Mouse (Mus musculus): ENCODE measurements around the gene Supt3.

The Supt3 gene

DNA sequence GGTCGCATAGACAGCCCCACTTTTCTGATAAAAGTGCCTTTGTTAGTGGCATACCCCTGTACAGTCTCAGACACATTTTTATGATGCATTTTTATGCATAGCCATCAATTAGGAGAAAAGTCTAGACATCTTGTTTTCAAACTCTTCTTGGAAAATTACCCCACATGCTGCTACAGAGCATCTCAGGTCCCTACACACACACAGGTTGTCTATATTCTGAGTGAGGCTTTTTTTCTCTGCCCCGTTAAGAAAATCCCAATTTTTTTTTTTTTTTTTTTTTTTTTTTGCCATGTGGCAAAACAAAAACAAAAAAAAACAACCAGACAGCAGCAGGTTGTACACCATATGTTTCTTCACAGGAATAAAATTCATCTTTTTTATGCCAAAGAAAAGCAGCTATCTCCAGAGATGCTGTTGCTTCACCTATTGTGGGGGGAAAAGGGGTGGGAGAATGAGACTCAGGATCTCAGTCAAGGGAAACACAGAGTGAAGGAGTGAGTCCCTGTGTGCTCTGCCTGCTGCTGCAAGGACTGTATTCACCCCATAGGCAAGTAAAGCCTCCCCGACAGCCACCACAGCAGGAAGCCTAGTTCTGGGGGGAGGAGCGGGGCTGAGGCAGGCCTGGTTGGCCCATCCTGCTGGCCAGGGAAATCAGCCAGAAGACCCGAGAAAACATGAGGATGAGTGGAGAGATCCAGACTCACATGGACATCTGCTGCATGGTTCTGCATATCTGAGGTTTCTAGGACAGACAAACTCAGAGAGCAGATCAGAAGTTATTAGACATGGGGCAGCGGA lies 281.8 kb downstream of the Supt3 start:
- no peak for DNase-seq

DNA sequence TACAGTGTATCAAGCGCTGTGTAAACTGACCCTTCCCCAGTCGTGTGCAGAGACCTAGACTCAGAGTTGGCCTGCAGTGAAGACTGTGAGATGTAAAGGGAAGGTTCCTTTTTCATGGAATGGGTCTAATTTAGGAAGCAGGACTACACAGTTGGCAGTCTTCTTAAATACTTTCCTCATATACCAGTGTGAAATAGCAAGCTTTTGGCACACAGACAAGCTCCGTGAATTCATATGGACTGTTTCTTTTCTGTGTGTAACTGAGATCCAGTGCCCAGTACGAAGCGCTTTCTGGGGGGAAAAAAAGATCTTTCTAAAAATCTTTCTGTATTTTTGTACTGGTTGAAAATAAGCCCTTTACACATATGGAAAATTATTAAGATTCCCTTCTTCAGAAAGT lies 286.8 kb downstream of the Supt3 start:
- DNase-seq, result peak; percentile 21

DNA sequence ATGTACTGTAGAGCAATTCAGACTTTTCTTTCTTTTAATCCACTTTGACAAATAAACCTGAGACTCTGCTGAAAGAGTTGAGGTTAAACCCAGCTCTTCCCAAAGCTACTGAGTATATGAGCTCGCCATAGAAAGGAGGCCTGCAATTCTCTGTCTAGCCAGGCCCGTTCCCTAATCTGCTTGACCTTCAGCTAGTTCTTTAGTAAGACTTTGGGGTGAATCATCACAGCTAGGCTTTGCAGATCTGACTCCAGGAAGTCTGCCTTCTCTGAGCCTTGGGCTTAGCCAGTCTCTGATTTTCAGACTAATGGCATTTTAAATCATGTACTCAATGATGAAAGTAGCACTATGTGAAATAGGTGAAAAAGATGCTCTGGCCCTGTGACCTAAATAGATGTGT lies 288.5 kb downstream of the Supt3 start:
- no peak for DNase-seq

DNA sequence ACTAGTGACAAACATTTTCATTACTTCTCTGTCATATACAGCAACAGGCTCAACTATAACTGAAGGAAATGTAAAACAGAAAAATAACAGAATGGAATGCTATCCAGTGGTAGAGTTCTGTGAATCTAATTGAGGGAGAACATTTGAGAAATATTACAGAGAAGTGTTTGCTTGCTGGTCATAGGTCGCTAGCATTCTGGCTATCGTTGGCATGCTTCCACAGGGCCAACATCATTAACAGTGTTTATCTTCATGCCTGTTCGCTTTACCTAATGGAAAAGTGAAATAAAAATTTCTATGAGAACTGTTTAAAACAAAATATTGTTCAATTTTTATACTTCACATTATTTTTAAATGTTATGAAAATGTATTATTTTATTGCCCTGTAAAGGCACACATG lies 290.5 kb downstream of the Supt3 start:
- DNase-seq, result no peak

GRCm38 (mm10) chr17:45068321-45068720 lies 291.4 kb downstream of the Supt3 start:
- DNase-seq, result no peak

- DNase-seq, result no peak
Observed at GRCm38 (mm10) chr17:45072495-45073347, 295.8 kb downstream of the Supt3 start.

DNA sequence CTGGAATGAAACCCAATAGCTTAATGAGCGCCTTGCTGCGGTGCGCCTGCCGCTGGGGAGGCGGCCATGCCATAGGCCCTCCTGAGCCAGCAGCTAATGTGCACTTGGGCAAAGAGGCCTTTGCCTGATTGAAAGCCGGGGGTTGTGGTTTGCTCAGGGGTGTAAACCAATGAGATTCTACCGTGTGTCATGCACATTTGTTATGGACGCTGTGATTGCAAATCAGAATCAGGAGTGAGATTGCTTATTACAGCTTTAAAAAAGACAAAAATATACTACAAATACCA lies 296.3 kb downstream of the Supt3 start:
- DNase-seq, result no peak

DNA sequence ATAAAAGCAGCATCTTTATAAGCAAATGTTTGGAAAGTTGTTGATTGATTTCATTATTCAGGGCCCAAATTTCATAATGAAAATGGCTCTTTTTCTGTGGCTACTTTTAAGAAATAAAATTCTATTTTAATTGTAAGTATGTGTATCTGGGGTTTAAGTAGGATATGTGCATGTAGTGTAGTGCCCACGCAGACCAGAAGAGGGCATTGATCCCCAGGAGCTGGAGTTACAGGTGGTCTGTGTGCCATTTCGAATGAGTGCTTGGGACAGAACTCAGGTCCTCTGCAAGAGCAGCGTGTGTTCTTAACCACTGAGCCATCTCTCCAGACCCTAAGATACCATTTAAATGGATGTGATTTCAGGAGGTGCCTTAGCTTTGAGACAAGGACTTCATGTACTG lies 296.8 kb downstream of the Supt3 start:
- DNase-seq, result no peak

DNA sequence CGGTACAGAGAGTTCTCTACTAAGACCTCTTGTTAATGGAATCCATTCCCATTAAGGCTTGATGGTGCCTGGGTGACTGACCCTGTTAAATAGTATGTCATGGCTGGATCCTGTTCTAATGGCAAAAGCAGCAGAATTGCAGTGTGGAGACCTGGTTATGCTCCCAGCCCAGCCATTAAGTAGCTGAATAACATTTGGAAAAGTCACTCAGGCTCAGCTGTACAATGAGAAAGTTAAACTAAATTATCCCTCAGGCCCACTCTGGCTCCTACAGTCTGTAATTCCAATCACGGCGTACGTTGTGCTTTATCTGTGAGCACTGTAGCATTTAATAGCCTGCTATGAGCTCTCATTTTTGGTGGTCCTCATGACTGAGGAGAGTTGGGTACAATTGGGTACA lies 300.0 kb downstream of the Supt3 start:
- DNase-seq, result no peak

DNA sequence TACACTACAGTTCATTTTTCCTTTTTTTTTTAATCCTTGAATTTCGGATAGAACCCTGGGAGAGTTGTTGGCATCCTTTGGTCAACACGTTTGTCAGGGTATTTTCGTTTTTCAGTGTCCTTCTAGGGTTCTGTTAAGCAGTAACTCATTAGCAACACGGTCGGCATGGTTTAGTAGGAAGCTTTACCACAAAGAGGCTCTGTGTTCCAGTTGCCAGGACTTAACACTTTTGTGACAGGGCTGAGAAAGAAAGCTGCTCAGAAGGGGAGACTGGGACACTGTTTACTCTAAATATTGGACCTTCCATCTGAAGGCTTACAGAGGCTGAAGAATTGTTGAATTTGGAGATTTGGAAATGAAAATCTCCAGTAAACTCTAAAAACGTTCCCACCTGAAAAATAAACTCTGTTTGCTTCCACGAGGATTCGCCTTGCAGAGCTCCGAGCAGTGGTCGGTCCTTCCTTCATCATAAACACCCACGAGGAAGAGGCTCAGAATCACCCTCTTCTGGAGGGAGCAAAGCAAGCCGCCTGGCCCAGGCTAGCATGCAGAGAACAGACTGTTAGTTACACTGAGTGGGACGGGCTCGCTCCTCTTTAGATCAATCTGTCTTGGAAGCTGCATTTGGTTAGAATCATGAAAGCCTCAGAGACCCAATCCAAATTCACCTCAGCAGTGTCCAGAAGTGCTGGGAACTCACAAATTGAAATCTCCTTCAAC lies 301.1 kb downstream of the Supt3 start:
- DNase-seq, result no peak

DNA sequence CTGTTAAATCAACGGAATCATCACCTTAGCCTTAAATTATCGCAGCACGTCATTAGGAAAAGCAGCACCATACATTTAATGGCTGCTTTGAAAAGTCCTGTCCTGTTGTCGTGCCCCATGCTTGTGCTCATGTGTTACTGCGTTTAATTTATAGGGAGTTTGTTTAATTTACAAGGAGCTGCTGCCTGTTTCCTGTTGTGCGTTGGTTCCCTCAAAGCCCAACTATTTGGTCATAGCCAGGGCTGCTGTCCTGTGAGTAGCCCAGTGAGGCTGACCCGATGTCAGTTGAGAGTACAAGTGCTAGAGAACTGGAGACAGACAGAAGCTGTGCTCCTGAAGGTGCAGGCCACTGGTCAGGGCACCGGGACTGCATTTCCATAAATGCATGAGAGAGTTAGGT lies 304.6 kb downstream of the Supt3 start:
- DNase-seq, result no peak

GRCm38 (mm10) chr17:45081955-45082475 lies 305.1 kb downstream of the Supt3 start:
- DNase-seq, result no peak

- DNase-seq, result no peak
Observed at GRCm38 (mm10) chr17:45086361-45086760, 309.4 kb downstream of the Supt3 start.

- DNase-seq, result no peak
Observed at GRCm38 (mm10) chr17:45087022-45087421, 310.1 kb downstream of the Supt3 start.

DNA sequence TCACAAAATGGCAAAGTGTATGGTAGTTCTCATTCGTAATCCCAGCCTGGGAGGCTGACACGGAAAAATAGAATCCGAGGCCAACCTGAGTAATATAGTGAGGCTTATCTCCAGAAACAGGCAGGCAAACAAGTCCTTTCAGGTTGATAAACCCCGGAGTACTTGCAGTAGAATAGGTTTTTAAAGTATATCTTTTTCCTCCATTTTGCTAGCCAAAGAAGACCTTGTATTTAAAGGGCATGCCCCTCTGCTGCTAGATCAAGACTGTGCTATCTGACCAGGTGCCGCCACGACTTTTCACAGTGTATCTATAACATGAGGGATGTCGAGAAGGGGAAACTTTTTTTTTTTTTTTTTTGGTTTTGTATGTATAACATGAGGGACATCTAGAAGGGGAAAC lies 324.1 kb downstream of the Supt3 start:
- no peak for DNase-seq

DNA sequence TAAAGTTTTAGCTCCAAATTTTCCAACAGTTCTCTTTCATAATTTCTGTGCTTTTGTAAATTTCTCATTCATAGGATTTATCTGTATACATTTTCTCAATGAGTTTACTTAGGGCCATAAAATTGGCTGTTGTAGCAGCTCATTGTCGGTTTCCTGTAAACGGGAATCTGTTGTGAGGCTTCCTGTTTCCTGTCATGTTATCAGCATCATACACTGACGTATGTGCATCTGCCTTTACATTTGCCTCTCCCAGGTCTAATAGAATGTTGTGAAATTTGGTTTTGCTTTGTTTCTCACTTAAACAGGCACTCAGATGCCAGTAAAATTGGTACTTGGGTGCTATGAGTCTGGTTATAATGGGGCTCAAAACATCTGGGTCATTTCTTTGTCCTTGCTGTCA lies 338.4 kb downstream of the Supt3 start:
- DNase-seq, result no peak

DNA sequence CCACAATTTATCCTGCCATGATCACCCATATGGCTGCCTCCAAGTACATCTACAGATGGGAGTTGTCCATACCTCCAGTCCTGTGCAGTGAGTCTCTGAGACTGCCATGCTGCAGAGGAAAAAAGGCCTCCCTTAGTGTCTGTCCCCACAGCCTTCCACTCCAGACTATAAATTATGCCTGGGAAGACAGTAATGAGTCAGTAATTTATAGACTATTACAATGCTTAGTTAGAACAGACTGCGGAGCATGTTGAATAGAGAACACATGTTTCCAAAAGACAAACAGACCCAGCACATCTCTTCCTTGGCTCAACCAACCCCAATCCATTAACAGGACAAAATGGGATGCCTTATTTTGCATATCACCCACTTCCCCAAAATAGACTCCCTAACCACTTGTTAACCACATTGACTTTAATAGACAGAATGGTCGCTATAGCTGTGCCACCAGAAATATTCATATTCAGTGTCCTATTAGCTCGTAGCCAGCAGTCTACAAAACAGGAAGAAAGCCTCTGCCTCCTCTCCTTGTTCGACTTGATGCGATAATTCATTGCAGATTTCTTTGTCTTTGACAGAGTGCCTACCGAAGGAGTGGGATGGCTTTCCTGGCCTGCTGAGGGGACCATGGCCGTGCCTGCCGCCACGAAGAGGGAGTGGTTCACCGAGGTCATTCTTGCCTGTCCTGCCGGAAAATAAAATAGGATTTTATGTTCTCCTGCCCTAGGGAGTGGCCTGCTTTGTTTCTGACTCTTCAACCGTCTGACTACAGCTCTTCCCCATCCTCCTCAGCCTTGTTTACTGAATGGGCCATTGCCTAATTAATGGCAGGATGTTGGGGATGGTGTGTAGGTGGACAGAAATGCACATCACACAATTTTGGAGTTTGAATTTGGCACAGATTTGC lies 341.9 kb downstream of the Supt3 start:
- no peak for DNase-seq

DNA sequence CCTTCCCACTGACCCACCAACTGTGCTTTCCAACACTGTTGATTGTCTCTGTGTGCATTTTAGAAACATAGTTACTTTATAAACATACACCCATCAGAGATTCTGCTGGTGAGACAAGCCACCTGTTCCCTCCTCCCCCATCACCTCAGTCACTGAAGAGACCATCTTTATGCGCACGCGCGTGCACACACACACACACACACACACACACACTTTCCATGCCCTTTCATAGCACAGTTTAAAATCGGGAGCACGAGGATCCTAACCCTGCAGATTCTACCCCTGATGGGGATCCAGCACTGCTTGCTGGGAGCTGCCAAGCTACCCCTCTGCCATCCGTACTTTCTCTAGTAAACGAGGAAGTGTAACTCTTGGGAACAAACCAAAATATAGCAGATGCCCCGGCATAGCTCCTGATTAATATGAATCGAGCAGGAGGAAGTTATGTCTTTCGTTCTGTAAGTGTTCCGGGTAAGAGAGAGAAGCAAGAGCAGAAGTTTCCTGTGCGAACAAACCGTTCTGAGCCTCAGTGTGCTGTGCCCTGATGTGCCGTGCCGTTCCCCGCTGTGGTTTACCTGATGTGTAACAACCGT lies 342.8 kb downstream of the Supt3 start:
- DNase-seq, result no peak

GRCm38 (mm10) chr17:45123856-45124255 lies 346.9 kb downstream of the Supt3 start:
- no peak for DNase-seq

GRCm38 (mm10) chr17:45128611-45129010 lies 351.7 kb downstream of the Supt3 start:
- no peak for DNase-seq

GRCm38 (mm10) chr17:45133501-45134400 lies 356.8 kb downstream of the Supt3 start:
- no peak for DNase-seq
